Mouse (Mus musculus): Measurements from ENCODE around the gene Tmpo.
A peak's percentile ranks its signal among the peaks of the same experiment; 100 is the strongest.
"Not testable (repeated sequence)": the region's sequence is repeated elsewhere in the genome, so short reads cannot be mapped to it uniquely, and the experiment has no call there.

Tmpo gene

GRCm38 (mm10) chr10:91184893-91185292, 3.8 kb upstream of the Tmpo start:
- DNase-seq = not testable (repeated sequence)

- DNase-seq = peak; percentile 45 to 66
Observed at GRCm38 (mm10) chr10:91183316-91183715, 2.2 kb upstream of the Tmpo start.

- peak; percentile 46 to 50 for DNase-seq
Observed at GRCm38 (mm10) chr10:91182291-91182990, 1.3 kb upstream of the Tmpo start.

GRCm38 (mm10) chr10:91181461-91182288, 560 bp upstream of the Tmpo start:
- DNase-seq = peak; percentile 100

- peak in 1 of 2 experiments; percentile 7 for DNase-seq
Observed at GRCm38 (mm10) chr10:91180301-91180700, 814 bp downstream of the Tmpo start.

GRCm38 (mm10) chr10:91179834-91180233, 1.3 kb downstream of the Tmpo start:
- no peak for DNase-seq

GRCm38 (mm10) chr10:91177201-91177600, 3.9 kb downstream of the Tmpo start:
- DNase-seq = no peak

- DNase-seq = no peak
Observed at GRCm38 (mm10) chr10:91172329-91173100, 8.6 kb downstream of the Tmpo start.

- DNase-seq = peak; percentile 93 to 98
Observed at GRCm38 (mm10) chr10:91171455-91172328, 9.4 kb downstream of the Tmpo start.

GRCm38 (mm10) chr10:91171041-91171440, 10.1 kb downstream of the Tmpo start:
- DNase-seq = peak in 1 of 2 experiments; percentile 68

GRCm38 (mm10) chr10:91170143-91170941, 10.8 kb downstream of the Tmpo start:
- DNase-seq = peak; percentile 90 to 93

GRCm38 (mm10) chr10:91169414-91170065, 11.6 kb downstream of the Tmpo start:
- DNase-seq = no peak

- DNase-seq = no peak
Observed at GRCm38 (mm10) chr10:91167352-91167751, 13.8 kb downstream of the Tmpo start.

GRCm38 (mm10) chr10:91166890-91167289, 14.2 kb downstream of the Tmpo start:
- peak; percentile 69 to 71 for DNase-seq

GRCm38 (mm10) chr10:91165850-91166249, 15.3 kb downstream of the Tmpo start:
- DNase-seq = no peak

- DNase-seq = no peak
Observed at GRCm38 (mm10) chr10:91164491-91164890, 16.6 kb downstream of the Tmpo start.

GRCm38 (mm10) chr10:91162511-91163163, 18.5 kb downstream of the Tmpo start:
- DNase-seq = no peak

- DNase-seq = no peak
Observed at GRCm38 (mm10) chr10:91162077-91162476, 19.0 kb downstream of the Tmpo start.

- no peak for DNase-seq
Observed at GRCm38 (mm10) chr10:91161006-91161405, 20.1 kb downstream of the Tmpo start.

GRCm38 (mm10) chr10:91158442-91158841, 22.7 kb downstream of the Tmpo start:
- no peak for DNase-seq
